Mouse (Mus musculus): ENCODE measurements around the gene Lbh.

Gene Lbh

GRCm38 (mm10) chr17:72973041-72973440 lies 54.9 kb downstream of the Lbh start:
- DNase-seq (ENCODE audit: low read depth, low spot score): no peak

- no peak for DNase-seq (ENCODE audit: low read depth, low spot score)
These were observed 58.4 kb downstream of the Lbh start for GRCm38 (mm10) chr17:72976258-72977231.

GRCm38 (mm10) chr17:72977616-72978015 lies 59.5 kb downstream of the Lbh start:
- no peak for DNase-seq (ENCODE audit: low read depth, low spot score)

GRCm38 (mm10) chr17:72982156-72982555 lies 64.1 kb downstream of the Lbh start:
- DNase-seq (ENCODE audit: low read depth, low spot score): no peak

- DNase-seq (ENCODE audit: low read depth, low spot score): no peak
These were observed 65.4 kb downstream of the Lbh start for GRCm38 (mm10) chr17:72983471-72983870.

- DNase-seq (ENCODE audit: low read depth, low spot score): no peak
These were observed 70.9 kb downstream of the Lbh start for GRCm38 (mm10) chr17:72989025-72989424.
